Mouse (Mus musculus) hindbrain, postnatal 0 days (tissue): ENCODE data around the gene Adh5. TPM values are rescaled to one million over a fixed set of nuclear protein-coding genes. Genes with fewer than 3 reads are reported as not detected.
A peak's percentile ranks its signal among the peaks of the same experiment; 100 is the strongest.
"Not testable (repeated sequence)": the region's sequence is repeated elsewhere in the genome, so short reads cannot be mapped to it uniquely, and the experiment has no call there.

Source experiments
- ATAC-seq: fragments of 200-750 bp; cut with Nextera tagmentation; 2 replicates; pipeline ENCODE4 v1.8.0; 2017; ENCODE audit warnings: mild to moderate bottlenecking, moderate TSS enrichment, moderate library complexity
- DNase-seq: peaks from one replicate; pipeline ENCODE4 v3.0.0-alpha.2; 2015; ENCODE audit warnings: low spot score
- H3K27ac ChIP-seq: fragments of 300-500 bp; sonication (generic); 2 replicates; pipeline ENCODE4 v1.5.1; 2014; ENCODE audit warnings: mild to moderate bottlenecking
- H3K27me3 ChIP-seq: fragments of 300-500 bp; sonication (generic); 2 replicates; pipeline ENCODE4 v1.6.1; 2014; ENCODE audit warnings: low read length, mixed read lengths; ENCODE audit not compliant: insufficient read depth
- H3K36me3 ChIP-seq: fragments of 300-500 bp; sonication (generic); 2 replicates; pipeline ENCODE4 v1.6.1; 2014; ENCODE audit warnings: low read length, mixed read lengths; ENCODE audit not compliant: insufficient read depth
- H3K4me1 ChIP-seq: fragments of 300-500 bp; sonication (generic); 2 replicates; pipeline ENCODE4 v1.6.1; 2014; ENCODE audit warnings: antibody characterized with exemption, low read length, mixed read lengths; ENCODE audit not compliant: insufficient read depth
- H3K4me2 ChIP-seq: fragments of 300-500 bp; sonication (generic); 2 replicates; pipeline ENCODE4 v1.6.1; 2014; ENCODE audit warnings: low read depth, mild to moderate bottlenecking, low read length, moderate library complexity, mixed read lengths
- H3K4me3 ChIP-seq: fragments of 300-500 bp; sonication (generic); 2 replicates; pipeline ENCODE4 v1.5.1; 2014; ENCODE audit warnings: low read length
- H3K9ac ChIP-seq: fragments of 300-500 bp; sonication (generic); replicated peaks from 2 replicates; pipeline ENCODE4 v1.6.1; 2014; ENCODE audit warnings: mild to moderate bottlenecking, low read length, moderate library complexity, mixed read lengths
- H3K9me3 ChIP-seq: fragments of 300-500 bp; sonication (generic); 2 replicates; pipeline ENCODE4 v1.6.1; 2016; ENCODE audit warnings: low read length, mixed read lengths
- CTCF ChIP-seq: IDR thresholded peaks from 2 replicates; pipeline ENCODE4 v1.5.1; 2016; ENCODE audit warnings: antibody characterized with exemption, control low read depth, low read depth
- WGBS: fragments of 180-500 bp; shearing (Covaris S2); extraction: QIAGEN DNeasy Blood & Tissue Kit; methylation state at CpG from one replicate; pipeline ENCODE4 v1.1.7; 2014; 5-methylcytosine and 5-hydroxymethylcytosine counted together
- polyA plus RNA-seq: library from polyadenylated mRNA; unstranded; fragments of >200 nt; fragmentation: Nextera tagmentation; extraction: Ambion mirVana; gene quantifications from 2 replicates; pipeline ENCODE4 v1.2.1, GENCODE M21; 2015
- total RNA-seq: library from RNA; depleted of rRNA; stranded (reverse); fragments of >200 nt; gene quantifications from 2 replicates; pipeline ENCODE4 v1.2.3, GENCODE M21; 2014

Gene Adh5
- total and polyA plus RNA-seq, 2 experiments from 2014 or later = 78.8 to 184 TPM

- ATAC-seq = no peak
- no peak overlapping the region for H3K4me2 ChIP-seq
- TF ChIP-seq CTCF = no peak
- H3K4me1 ChIP-seq = no peaks in the 10 kb centered on the region
- H3K4me3 ChIP-seq = no peak overlapping the region
- no peak overlapping the region for H3K9ac ChIP-seq
- no peaks in the 10 kb centered on the region for H3K27me3 ChIP-seq
- no peak for DNase-seq
- WGBS = 93% methylated on average over 13 of the region's 13 CpGs
- no peaks in the 10 kb centered on the region for H3K9me3 ChIP-seq
- peaks cover 55% of the 10 kb centered on the region for H3K36me3 ChIP-seq
- no peak overlapping the region for H3K27ac ChIP-seq
Observed at GRCm38 (mm10) chr3:138454711-138455435, 12.0 kb downstream of the Adh5 start.

- Histone ChIP-seq H3K9me3 (no peaks in the 10 kb centered on the region), H3K36me3 (peaks cover 46% of the 10 kb centered on the region)
- DNase-seq = no peak
Observed at GRCm38 (mm10) chr3:138458441-138458840, 15.5 kb downstream of the Adh5 start.

GRCm38 (mm10) chr3:138460260-138460659, 17.4 kb downstream of the Adh5 start:
- no peaks in the 10 kb centered on the region for H3K27me3 ChIP-seq
- ATAC-seq = peak; percentile 13; the same call in 1 of the 2 replicates
- H3K36me3 ChIP-seq = peaks cover 53% of the 10 kb centered on the region
- no peaks in the 10 kb centered on the region for H3K4me1 ChIP-seq
- DNase-seq = peak; percentile 47
- H3K4me2 ChIP-seq = no peak overlapping the region
- H3K9ac ChIP-seq = no peak overlapping the region
- peak; percentile 58 for TF ChIP-seq CTCF
- no peaks in the 10 kb centered on the region for H3K9me3 ChIP-seq
- H3K4me3 ChIP-seq = no peak overlapping the region
- no peak overlapping the region for H3K27ac ChIP-seq
- WGBS = 70% methylated on average over 13 of the region's 13 CpGs

More at GRCm38 (mm10) chr3:138458441-138458840, 15.5 kb downstream of the Adh5 start:
- 93% methylated on average over 3 of the region's 3 CpGs for WGBS
- H3K4me1 ChIP-seq = no peaks in the 10 kb centered on the region
- no peak overlapping the region for H3K4me3 ChIP-seq
- H3K9ac ChIP-seq = no peak overlapping the region
- H3K4me2 ChIP-seq = no peak overlapping the region
- H3K27me3 ChIP-seq = no peaks in the 10 kb centered on the region
- no peak overlapping the region for H3K27ac ChIP-seq
- no peak for ATAC-seq
- TF ChIP-seq CTCF = no peak

- H3K4me2 ChIP-seq = no peak overlapping the region
- TF ChIP-seq CTCF = no peak
- 95% methylated on average over 3 of the region's 3 CpGs for WGBS
- DNase-seq = no peak
- H3K27me3 ChIP-seq = no peaks in the 10 kb centered on the region
- no peaks in the 10 kb centered on the region for H3K9me3 ChIP-seq
- no peak overlapping the region for H3K27ac ChIP-seq
- H3K9ac ChIP-seq = no peak overlapping the region
- peaks cover 58% of the 10 kb centered on the region for H3K36me3 ChIP-seq
- H3K4me3 ChIP-seq = no peak overlapping the region
- ATAC-seq = no peak
- H3K4me1 ChIP-seq = no peaks in the 10 kb centered on the region
Observed at GRCm38 (mm10) chr3:138461832-138462231, 18.9 kb downstream of the Adh5 start.

GRCm38 (mm10) chr3:138463137-138463536, 20.2 kb downstream of the Adh5 start:
- no peaks in the 10 kb centered on the region for H3K27me3 ChIP-seq
- H3K27ac ChIP-seq = no peak overlapping the region
- no peaks in the 10 kb centered on the region for H3K4me1 ChIP-seq
- peak; percentile 83 for TF ChIP-seq CTCF
- no peak overlapping the region for H3K9ac ChIP-seq
- WGBS = 81% methylated on average over 2 of the region's 2 CpGs
- ATAC-seq = peak; percentile 46
- H3K36me3 ChIP-seq = peaks cover 54% of the 10 kb centered on the region
- peak; percentile 78 for DNase-seq
- H3K9me3 ChIP-seq = no peaks in the 10 kb centered on the region
- H3K4me3 ChIP-seq = no peak overlapping the region
- no peak overlapping the region for H3K4me2 ChIP-seq

- no peak for ATAC-seq
- no peak overlapping the region for H3K4me3 ChIP-seq
- peaks cover 52% of the 10 kb centered on the region for H3K36me3 ChIP-seq
- H3K9ac ChIP-seq = no peak overlapping the region
- H3K4me1 ChIP-seq = no peaks in the 10 kb centered on the region
- no peak for DNase-seq
- WGBS = 90% methylated on average over 6 of the region's 6 CpGs
- H3K9me3 ChIP-seq = no peaks in the 10 kb centered on the region
- no peak for TF ChIP-seq CTCF
- H3K27ac ChIP-seq = no peak overlapping the region
- no peak overlapping the region for H3K4me2 ChIP-seq
- no peaks in the 10 kb centered on the region for H3K27me3 ChIP-seq
Observed at GRCm38 (mm10) chr3:138463807-138464206, 20.9 kb downstream of the Adh5 start.

- ATAC-seq (no peak), DNase-seq (no peak)
- H3K4me1 ChIP-seq = no peaks in the 10 kb centered on the region
- no peak for TF ChIP-seq CTCF
- H3K36me3 ChIP-seq = peaks cover 50% of the 10 kb centered on the region
- no peak overlapping the region for H3K9ac ChIP-seq
- H3K4me2 ChIP-seq = no peak overlapping the region
- no peak overlapping the region for H3K27ac ChIP-seq
- no peaks in the 10 kb centered on the region for H3K27me3 ChIP-seq
- WGBS = 84% methylated on average over 16 of the region's 16 CpGs
- H3K4me3 ChIP-seq = no peak overlapping the region
- no peaks in the 10 kb centered on the region for H3K9me3 ChIP-seq
Observed at GRCm38 (mm10) chr3:138464573-138465147, 21.8 kb downstream of the Adh5 start.

GRCm38 (mm10) chr3:138466656-138467055, 23.8 kb downstream of the Adh5 start:
- WGBS = 100% methylated on average over 1 of the region's 1 CpGs
- not testable (repeated sequence) for H3K9ac ChIP-seq, DNase-seq, H3K27me3 ChIP-seq, H3K4me3 ChIP-seq, H3K4me1 ChIP-seq, H3K4me2 ChIP-seq, ATAC-seq, H3K27ac ChIP-seq, H3K9me3 ChIP-seq
- peaks cover 44% of the 10 kb centered on the region for H3K36me3 ChIP-seq
